In the genomic region with DNA sequence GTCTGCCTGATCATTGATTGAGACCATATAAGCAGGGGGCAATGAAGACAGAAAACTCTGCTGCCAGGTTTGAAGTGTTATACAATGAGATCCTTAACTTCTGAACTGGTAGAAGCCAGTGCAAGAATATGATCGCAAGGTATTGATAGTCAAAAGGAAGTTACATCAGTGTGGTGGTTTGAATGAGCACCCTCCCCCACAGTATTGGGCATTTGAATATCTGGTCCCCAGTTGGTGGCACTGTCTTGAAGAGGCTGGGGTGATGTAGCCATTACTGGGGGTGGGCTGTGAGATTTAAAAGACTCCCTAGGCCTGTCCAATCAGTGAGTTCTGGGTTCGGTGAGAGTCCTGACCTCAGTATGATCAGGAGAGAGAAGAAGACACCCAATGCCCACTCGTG, we compare ENCODE assay signal across 24 mouse cellular contexts. TPM values are rescaled to one million over a fixed set of nuclear protein-coding genes. Genes with fewer than 3 reads are reported as not detected.
A peak's percentile ranks its signal among the peaks of the same experiment; 100 is the strongest.
DNase-seq lines count a peak whose midpoint lies in the region; ATAC-seq and TF ChIP-seq lines count a peak whose summit lies in the region.
"Had no signal": no experiment of that assay in that cellular context is flagged by ENCODE, and none has a peak within 500 bp of the region (broad histone marks: within the 10 kb centered on the region; RNA-seq: fewer than 3 reads in every experiment).

No protein-coding gene starts in this region.

- no peak overlapping the region for H3K4me3 ChIP-seq in gastrocnemius, adult 2 months
- no peak overlapping the region for H3K4me3 ChIP-seq in spleen, adult 2 months (ENCODE audit: extremely low read depth, insufficient read depth, insufficient read length)
- H3K4me3 ChIP-seq in liver, embryonic 16.5 days (ENCODE audit: low read depth, low read length) = no peak overlapping the region
- H3K4me3 ChIP-seq: embryonic facial prominence, embryonic 12.5 days; kidney, embryonic 15.5 days; limb, embryonic 12.5 days; midbrain, embryonic 12.5 days; stomach, embryonic 15.5 days had no signal

- intact Hi-C loops in gastrocnemius, adult 2 months (cut with DNase I) = no loop called here

- no peak for DNase-seq in gastrocnemius, adult 2 months
- no peak for DNase-seq in gastrocnemius, adult 8-10 months (ENCODE audit: low spot score in 2 of 2)
- DNase-seq in spleen, adult 2 months (ENCODE audit: low read depth in 1 of 2, low spot score in 2 of 2) = no peak
- no peak for DNase-seq in spleen, adult 18-20 months
- DNase-seq in right cerebral cortex, adult 2 months (ENCODE audit: low spot score in 2 of 2) = no peak
- DNase-seq in urinary bladder, adult 2 months (ENCODE audit: low spot score) = no peak
- DNase-seq: adrenal gland, adult 2 months; cerebellum, adult 18-20 months; cerebellum, postnatal 14 days; gastrocnemius, postnatal 10 days; layer of hippocampus, postnatal 36 days; lung, adult 2 months; right cerebral cortex, postnatal 25 days had no signal

- no peak overlapping the region for H3K9ac ChIP-seq in liver, embryonic 16.5 days (ENCODE audit: low read depth, low read length)
- H3K9ac ChIP-seq: embryonic facial prominence, embryonic 12.5 days; kidney, embryonic 15.5 days; limb, embryonic 12.5 days; midbrain, embryonic 12.5 days; stomach, embryonic 15.5 days had no signal

- 66% methylated on average over 3 of the region's 3 CpGs for WGBS in spleen, adult 2 months
- WGBS in liver, embryonic 16.5 days (ENCODE audit: insufficient replicate concordance) = 48% methylated on average over 3 of the region's 3 CpGs

- no peak for ATAC-seq in liver, embryonic 16.5 days (ENCODE audit: low read depth)
- ATAC-seq: hindbrain, embryonic 16.5 days; Patski had no signal

- peaks cover 1% of the 10 kb centered on the region; the same call in 1 of the 2 replicates for H3K36me3 ChIP-seq in spleen, adult 2 months (ENCODE audit: control insufficient read depth, insufficient read depth, low read length)
- H3K36me3 ChIP-seq in liver, embryonic 16.5 days (ENCODE audit: control insufficient read depth, insufficient read depth) = peaks cover 3% of the 10 kb centered on the region
- H3K36me3 ChIP-seq: stomach, embryonic 15.5 days had no signal

- TF ChIP-seq CTCF in gastrocnemius, adult 2 months (IDR thresholded peaks at IDR 0.05) = no peak
- no peak for TF ChIP-seq CTCF in spleen, adult 2 months (IDR thresholded peaks at IDR 0.05; ENCODE audit: extremely low read depth, insufficient read depth, insufficient read length, insufficient replicate concordance)

- H3K4me1 ChIP-seq in spleen, adult 2 months (ENCODE audit: control insufficient read depth, insufficient read depth, insufficient read length) = peaks cover 9% of the 10 kb centered on the region; the same call in 1 of the 2 replicates
- H3K4me1 ChIP-seq in liver, embryonic 16.5 days (ENCODE audit: control insufficient read depth, low read depth, low read length) = peaks cover 73% of the 10 kb centered on the region

- no peak for TF ChIP-seq POLR2A in spleen, adult 2 months (IDR thresholded peaks at IDR 0.05; ENCODE audit: low read depth, low read length)

- 0 out of 2 replicates have a peak overlapping the region, but pooled peaks have one; percentile 0 for H3K4me2 ChIP-seq in liver, embryonic 16.5 days (ENCODE audit: low read depth, low read length)
- H3K4me2 ChIP-seq: embryonic facial prominence, embryonic 12.5 days; heart, embryonic 11.5 days; kidney, embryonic 15.5 days; limb, embryonic 12.5 days; stomach, embryonic 15.5 days had no signal

- no peaks in the 10 kb centered on the region for H3K9me3 ChIP-seq in liver, embryonic 16.5 days (replicated peaks; ENCODE audit: control insufficient read depth, low read length)
- H3K9me3 ChIP-seq: embryonic facial prominence, embryonic 12.5 days; G1E; kidney, embryonic 15.5 days; limb, embryonic 12.5 days; midbrain, embryonic 12.5 days; stomach, embryonic 15.5 days had no signal

- H3K27ac ChIP-seq in gastrocnemius, adult 2 months = peak overlapping the region; percentile 92; the same call in 1 of the 2 replicates
- peak overlapping the region; percentile 65 for H3K27ac ChIP-seq in spleen, adult 2 months (ENCODE audit: insufficient read depth, low read length)
- H3K27ac ChIP-seq in liver, embryonic 16.5 days (ENCODE audit: low read length) = no peak overlapping the region
- H3K27ac ChIP-seq: embryonic facial prominence, embryonic 12.5 days; kidney, embryonic 15.5 days; limb, embryonic 12.5 days; midbrain, embryonic 12.5 days had no signal

- H3K27me3 ChIP-seq in spleen, adult 2 months (ENCODE audit: control insufficient read depth, insufficient read depth, low read length) = no peaks in the 10 kb centered on the region
- H3K27me3 ChIP-seq in liver, embryonic 16.5 days (ENCODE audit: control insufficient read depth, insufficient read depth, low read depth, low read length) = no peaks in the 10 kb centered on the region
- H3K27me3 ChIP-seq: CH12.LX; embryonic facial prominence, embryonic 12.5 days; kidney, embryonic 15.5 days; limb, embryonic 12.5 days; midbrain, embryonic 12.5 days; Patski; stomach, embryonic 15.5 days had no signal

RNA-seq across cellular contexts. Expression of a gene that starts 27.5 kb away (rescaled TPM):
- 100 to 1,000 TPM; 279 to 395 TPM for total RNA-seq in gastrocnemius, adult 2 months (2021)
- total RNA-seq in gastrocnemius, adult 8-10 months (2022) = 100 to 1,000 TPM; 227 to 339 (median 265) TPM
- 10.6 and 13.3 TPM in 2 replicates for polyA plus RNA-seq in spleen, adult 2 months (2012; rRNA removed)
- polyA plus RNA-seq in liver, embryonic 16.5 days (2015; fragmentation: Nextera tagmentation; extraction: Ambion mirVana) = 10.2 and 12.6 TPM in 2 replicates
- 12.3 and 15.5 TPM in 2 replicates for polyA plus RNA-seq in urinary bladder, adult 2 months (2012; rRNA removed)
